Mouse (Mus musculus) heart, postnatal 25 days (tissue): ENCODE measurements around the gene Spint3. TPM values are rescaled to one million over a fixed set of nuclear protein-coding genes. Genes with fewer than 3 reads are reported as not detected.

Source experiments
- DNase-seq: peaks from one replicate; pipeline ENCODE4 v3.0.0; 2022; ENCODE audit warnings: low spot score
- intact Hi-C: fragments of 180-260 bp; cut with DNase I; formaldehyde crosslinking; loops from one replicate; pipeline ENCODE4 v1.15.1; 2025
- total RNA-seq, 2 experiments: library from RNA; stranded (reverse); gene quantifications; 2 replicates each; pipeline ENCODE4 v1.2.3; 2021

Gene Spint3
- total RNA-seq, 2 experiments from 2014 or later: not detected

GRCm38 (mm10) chr2:164551502-164551901 lies 21.8 kb downstream of the Spint3 start:
- intact Hi-C loops: no loop called here
- DNase-seq: no peak

GRCm38 (mm10) chr2:164550895-164551269 lies 22.4 kb downstream of the Spint3 start:
- DNase-seq: no peak

GRCm38 (mm10) chr2:164549963-164550894 lies 23.0 kb downstream of the Spint3 start:
- no peak for DNase-seq
- intact Hi-C loops: no loop called here

More at GRCm38 (mm10) chr2:164550895-164551269, 22.4 kb downstream of the Spint3 start:
- intact Hi-C loops: no loop called here

- intact Hi-C loops: no loop called here
Observed at GRCm38 (mm10) chr2:164549338-164549737, 23.9 kb downstream of the Spint3 start.

GRCm38 (mm10) chr2:164544454-164545097 lies 28.7 kb downstream of the Spint3 start:
- intact Hi-C loops: no loop called here
- no peak for DNase-seq

More at GRCm38 (mm10) chr2:164549338-164549737, 23.9 kb downstream of the Spint3 start:
- DNase-seq: no peak

- intact Hi-C loops: no loop called here
- DNase-seq: no peak
Observed at GRCm38 (mm10) chr2:164543745-164544144, 29.5 kb downstream of the Spint3 start.

GRCm38 (mm10) chr2:164542598-164542997 lies 30.7 kb downstream of the Spint3 start:
- intact Hi-C loops: no loop called here
- no peak for DNase-seq

- DNase-seq: no peak
- intact Hi-C loops: no loop called here
Observed at GRCm38 (mm10) chr2:164542132-164542531, 31.1 kb downstream of the Spint3 start.

- intact Hi-C loops: no loop called here
- DNase-seq: no peak
Observed at GRCm38 (mm10) chr2:164540652-164541427, 32.4 kb downstream of the Spint3 start.

- DNase-seq: no peak
- intact Hi-C loops: no loop called here
Observed at GRCm38 (mm10) chr2:164537003-164537402, 36.3 kb downstream of the Spint3 start.

- DNase-seq: no peak
- intact Hi-C loops: no loop called here
Observed at GRCm38 (mm10) chr2:164534315-164534714, 38.9 kb downstream of the Spint3 start.

GRCm38 (mm10) chr2:164531169-164531568 lies 42.1 kb downstream of the Spint3 start:
- intact Hi-C loops: no loop called here
- no peak for DNase-seq

GRCm38 (mm10) chr2:164528557-164528956 lies 44.7 kb downstream of the Spint3 start:
- no peak for DNase-seq
- intact Hi-C loops: loop anchor here (10.0 kb wide), 1 partner anchor 424 kb away; no protein-coding TSS in a partner anchor

- intact Hi-C loops: loop anchor here (10.0 kb wide), 1 partner anchor 419 kb away; no protein-coding TSS in a partner anchor
- DNase-seq: no peak
Observed at GRCm38 (mm10) chr2:164523301-164523773, 49.9 kb downstream of the Spint3 start.

GRCm38 (mm10) chr2:164522280-164522679 lies 51.0 kb downstream of the Spint3 start:
- no peak for DNase-seq
- intact Hi-C loops: loop anchor here (10.0 kb wide), 1 partner anchor 417 kb away; no protein-coding TSS in a partner anchor

- DNase-seq: no peak
- intact Hi-C loops: loop anchor here (10.0 kb wide), 1 partner anchor 417 kb away; no protein-coding TSS in a partner anchor
Observed at GRCm38 (mm10) chr2:164521841-164522240, 51.4 kb downstream of the Spint3 start.

GRCm38 (mm10) chr2:164520782-164521181 lies 52.5 kb downstream of the Spint3 start:
- intact Hi-C loops: loop anchor here (1.0 to 10.0 kb wide), 2 partner anchors 103 to 416 kb away; no protein-coding TSS in a partner anchor
- DNase-seq: no peak
